Mouse (Mus musculus) left cerebral cortex, postnatal 25 days (tissue): ENCODE results near the gene Gm9758. TPM values are rescaled to one million over a fixed set of nuclear protein-coding genes. Genes with fewer than 3 reads are reported as not detected.

Experiments used
- total RNA-seq, 2 experiments: library from RNA; stranded (reverse); gene quantifications; 2 replicates each; pipeline ENCODE4 v1.2.3; 2021

Gm9758 gene
- total RNA-seq, 2 experiments from 2014 or later, result not detected

Other genes with a start within 250 kb of the Gm9758 start
- not detected for gene Speer4e, start 23.5 kb upstream of the Gm9758 start, total RNA-seq
- not detected for gene Gm10354, start 64.0 kb upstream of the Gm9758 start, total RNA-seq
- not detected for gene Gm17019, start 118.1 kb upstream of the Gm9758 start, total RNA-seq